Mouse (Mus musculus): Measurements from ENCODE around the gene Gm5128. TPM values are rescaled to one million over a fixed set of nuclear protein-coding genes. Genes with fewer than 3 reads are reported as not detected.
"Not testable (repeated sequence)": the region's sequence is repeated elsewhere in the genome, so short reads cannot be mapped to it uniquely, and the experiment has no call there.

The Gm5128 gene
- polyA plus RNA-seq (2014; fragmentation: Nextera tagmentation; extraction: Ambion mirVana): not detected in 2 replicates

DNA sequence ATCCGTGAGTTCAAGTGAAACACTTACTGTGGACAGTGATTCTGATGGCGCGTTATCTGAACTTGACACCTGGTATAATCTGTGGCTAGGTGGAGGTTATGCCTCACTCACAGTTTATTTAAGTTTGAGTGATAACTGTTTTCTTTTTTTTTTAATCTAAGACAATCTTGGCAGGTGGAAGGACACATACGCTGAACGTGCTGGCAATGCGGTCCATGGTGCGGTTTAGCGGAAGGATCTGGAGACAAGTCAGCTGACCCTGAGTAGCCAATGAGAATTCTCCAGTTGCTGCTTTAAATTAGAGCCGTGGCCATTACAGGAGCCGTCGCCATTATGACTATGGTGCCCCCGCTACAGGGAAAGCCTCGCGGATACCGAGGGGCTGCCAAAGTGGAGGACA is at the start of gene Gm5128:
TSS of gene Gm5128 (plus strand) at position 301 of the 400 bp plus-strand sequence.
- WGBS: no CpG with 5 or more reads among the region's 15 CpGs
- H3K27me3 ChIP-seq (ENCODE audit: control insufficient read depth, insufficient read depth, low read length); H3K27ac ChIP-seq (ENCODE audit: low read depth, low read length); H3K4me3 ChIP-seq (ENCODE audit: low read length); H3K4me2 ChIP-seq (replicated peaks; ENCODE audit: low read depth, low read length); ATAC-seq (ENCODE audit: low FRiP score, low TSS enrichment); H3K36me3 ChIP-seq (ENCODE audit: control insufficient read depth, insufficient read depth, low read length); H3K9ac ChIP-seq (ENCODE audit: low read depth, low read length); H3K9me3 ChIP-seq (ENCODE audit: control insufficient read depth, low read length); H3K4me1 ChIP-seq (ENCODE audit: control insufficient read depth, insufficient read depth, low read length): not testable (repeated sequence)

GRCm38 (mm10) chrX:135360685-135361084 is 12.4 kb upstream of the Gm5128 start:
- not testable (repeated sequence) for H3K9me3 ChIP-seq (ENCODE audit: control insufficient read depth, low read length); H3K4me2 ChIP-seq (replicated peaks; ENCODE audit: low read depth, low read length); H3K36me3 ChIP-seq (ENCODE audit: control insufficient read depth, insufficient read depth, low read length); H3K27ac ChIP-seq (ENCODE audit: low read depth, low read length); H3K9ac ChIP-seq (ENCODE audit: low read depth, low read length); H3K4me3 ChIP-seq (ENCODE audit: low read length); H3K4me1 ChIP-seq (ENCODE audit: control insufficient read depth, insufficient read depth, low read length); H3K27me3 ChIP-seq (ENCODE audit: control insufficient read depth, insufficient read depth, low read length); ATAC-seq (ENCODE audit: low FRiP score, low TSS enrichment)
- WGBS: 52% methylated on average over 2 of the region's 6 CpGs

DNA sequence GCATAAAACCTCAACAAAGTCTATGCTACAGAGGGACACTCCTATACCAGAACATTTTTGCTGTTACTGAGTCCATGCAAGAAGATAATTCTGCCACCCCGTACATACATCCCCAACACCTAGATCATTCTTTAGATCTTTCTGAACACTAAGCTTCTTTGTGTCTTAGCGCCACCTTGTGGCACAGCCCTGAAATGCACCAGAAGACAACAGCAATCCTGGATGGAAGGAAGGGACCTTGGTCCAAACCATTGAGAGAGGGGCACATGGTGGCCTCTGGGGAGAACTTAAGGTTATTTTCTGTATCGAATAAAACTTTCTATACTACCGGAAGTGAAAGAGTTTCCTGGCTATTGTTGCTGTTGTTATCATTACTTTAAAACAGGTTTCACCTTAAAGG is 11.1 kb upstream of the Gm5128 start:
- H3K27ac ChIP-seq (ENCODE audit: low read depth, low read length); H3K9ac ChIP-seq (ENCODE audit: low read depth, low read length); H3K4me3 ChIP-seq (ENCODE audit: low read length); H3K27me3 ChIP-seq (ENCODE audit: control insufficient read depth, insufficient read depth, low read length); ATAC-seq (ENCODE audit: low FRiP score, low TSS enrichment); H3K36me3 ChIP-seq (ENCODE audit: control insufficient read depth, insufficient read depth, low read length); H3K4me2 ChIP-seq (replicated peaks; ENCODE audit: low read depth, low read length); H3K9me3 ChIP-seq (ENCODE audit: control insufficient read depth, low read length); H3K4me1 ChIP-seq (ENCODE audit: control insufficient read depth, insufficient read depth, low read length): not testable (repeated sequence)
- WGBS: no CpG with 5 or more reads among the region's 4 CpGs

- WGBS: no CpG with 5 or more reads among the region's 3 CpGs
- not testable (repeated sequence) for H3K36me3 ChIP-seq (ENCODE audit: control insufficient read depth, insufficient read depth, low read length); H3K4me2 ChIP-seq (replicated peaks; ENCODE audit: low read depth, low read length); H3K27me3 ChIP-seq (ENCODE audit: control insufficient read depth, insufficient read depth, low read length); H3K9ac ChIP-seq (ENCODE audit: low read depth, low read length); H3K4me1 ChIP-seq (ENCODE audit: control insufficient read depth, insufficient read depth, low read length); ATAC-seq (ENCODE audit: low FRiP score, low TSS enrichment); H3K27ac ChIP-seq (ENCODE audit: low read depth, low read length); H3K4me3 ChIP-seq (ENCODE audit: low read length); H3K9me3 ChIP-seq (ENCODE audit: control insufficient read depth, low read length)
Observed at GRCm38 (mm10) chrX:135403578-135403977, 30.5 kb downstream of the Gm5128 start.

DNA sequence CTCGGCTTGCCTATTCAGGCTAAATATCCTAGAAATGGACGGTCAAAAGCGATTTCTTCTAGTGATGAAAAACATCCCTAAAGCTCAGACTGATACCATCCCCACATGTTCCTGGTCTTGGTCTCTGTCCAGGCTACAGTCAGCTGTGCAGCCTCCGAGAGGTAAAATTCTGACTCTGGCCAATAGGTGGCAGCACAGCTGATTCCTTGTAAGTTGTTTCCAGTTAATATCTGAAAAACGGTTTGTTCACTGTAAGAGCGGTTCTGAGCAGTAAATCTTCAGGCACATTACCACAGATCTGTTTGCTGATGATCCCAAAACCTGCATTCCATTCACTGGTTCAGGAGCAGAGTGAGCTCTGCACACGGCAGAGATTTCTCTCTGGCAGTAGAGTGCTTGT is 48.1 kb downstream of the Gm5128 start:
- H3K4me2 ChIP-seq (replicated peaks; ENCODE audit: low read depth, low read length); H3K27ac ChIP-seq (ENCODE audit: low read depth, low read length); H3K36me3 ChIP-seq (ENCODE audit: control insufficient read depth, insufficient read depth, low read length); H3K9ac ChIP-seq (ENCODE audit: low read depth, low read length); H3K4me1 ChIP-seq (ENCODE audit: control insufficient read depth, insufficient read depth, low read length); H3K9me3 ChIP-seq (ENCODE audit: control insufficient read depth, low read length); H3K4me3 ChIP-seq (ENCODE audit: low read length); ATAC-seq (ENCODE audit: low FRiP score, low TSS enrichment); H3K27me3 ChIP-seq (ENCODE audit: control insufficient read depth, insufficient read depth, low read length): not testable (repeated sequence)
- 49% methylated on average over 3 of the region's 7 CpGs for WGBS

- H3K27ac ChIP-seq (ENCODE audit: low read depth, low read length); H3K9me3 ChIP-seq (ENCODE audit: control insufficient read depth, low read length); H3K36me3 ChIP-seq (ENCODE audit: control insufficient read depth, insufficient read depth, low read length); H3K9ac ChIP-seq (ENCODE audit: low read depth, low read length); H3K4me2 ChIP-seq (replicated peaks; ENCODE audit: low read depth, low read length); ATAC-seq (ENCODE audit: low FRiP score, low TSS enrichment); H3K27me3 ChIP-seq (ENCODE audit: control insufficient read depth, insufficient read depth, low read length); H3K4me3 ChIP-seq (ENCODE audit: low read length); H3K4me1 ChIP-seq (ENCODE audit: control insufficient read depth, insufficient read depth, low read length): not testable (repeated sequence)
Observed at GRCm38 (mm10) chrX:135421824-135422223, 48.7 kb downstream of the Gm5128 start.

DNA sequence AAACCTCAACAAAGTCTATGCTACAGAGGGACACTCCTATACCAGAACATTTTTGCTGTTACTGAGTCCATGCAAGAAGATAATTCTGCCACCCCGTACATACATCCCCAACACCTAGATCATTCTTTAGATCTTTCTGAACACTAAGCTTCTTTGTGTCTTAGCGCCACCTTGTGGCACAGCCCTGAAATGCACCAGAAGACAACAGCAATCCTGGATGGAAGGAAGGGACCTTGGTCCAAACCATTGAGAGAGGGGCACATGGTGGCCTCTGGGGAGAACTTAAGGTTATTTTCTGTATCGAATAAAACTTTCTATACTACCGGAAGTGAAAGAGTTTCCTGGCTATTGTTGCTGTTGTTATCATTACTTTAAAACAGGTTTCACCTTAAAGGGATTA is 49.4 kb downstream of the Gm5128 start:
- not testable (repeated sequence) for H3K9ac ChIP-seq (ENCODE audit: low read depth, low read length); H3K4me1 ChIP-seq (ENCODE audit: control insufficient read depth, insufficient read depth, low read length); H3K4me2 ChIP-seq (replicated peaks; ENCODE audit: low read depth, low read length); H3K27me3 ChIP-seq (ENCODE audit: control insufficient read depth, insufficient read depth, low read length); ATAC-seq (ENCODE audit: low FRiP score, low TSS enrichment); H3K4me3 ChIP-seq (ENCODE audit: low read length); H3K27ac ChIP-seq (ENCODE audit: low read depth, low read length); H3K36me3 ChIP-seq (ENCODE audit: control insufficient read depth, insufficient read depth, low read length); H3K9me3 ChIP-seq (ENCODE audit: control insufficient read depth, low read length)
- WGBS: no CpG with 5 or more reads among the region's 4 CpGs

Other genes starting within 250 kb of the Gm5128 start
- not detected in 2 replicates for gene Gm15023, start 195.7 kb upstream of the Gm5128 start, polyA plus RNA-seq (2014; fragmentation: Nextera tagmentation; extraction: Ambion mirVana)
- not detected in 2 replicates for gene Tceal6, start 162.6 kb upstream of the Gm5128 start, polyA plus RNA-seq (2014; fragmentation: Nextera tagmentation; extraction: Ambion mirVana)
- gene Pramel3, start 71.0 kb upstream of the Gm5128 start, polyA plus RNA-seq (2014; fragmentation: Nextera tagmentation; extraction: Ambion mirVana): not detected in 2 replicates
- gene Gm7903, start 60.6 kb downstream of the Gm5128 start, polyA plus RNA-seq (2014; fragmentation: Nextera tagmentation; extraction: Ambion mirVana): not detected in 2 replicates
- gene AV320801, start 121.3 kb downstream of the Gm5128 start, polyA plus RNA-seq (2014; fragmentation: Nextera tagmentation; extraction: Ambion mirVana): not detected in 2 replicates
- gene Nxf7, start 225.5 kb downstream of the Gm5128 start, polyA plus RNA-seq (2014; fragmentation: Nextera tagmentation; extraction: Ambion mirVana): not detected in 2 replicates